Mouse (Mus musculus) cerebellum, adult 2 months (tissue): Measurements from ENCODE around the gene Bud13. TPM values are rescaled to one million over a fixed set of nuclear protein-coding genes. Genes with fewer than 3 reads are reported as not detected.

ENCODE experiments used
- DNase-seq, 2 experiments: peaks; one replicate each; pipeline ENCODE4 v3.0.0; 2021
- H3K27ac ChIP-seq: fragments of 200-500 bp; 2 replicates; pipeline ENCODE4 v1.5.1; 2012; ENCODE audit warnings: low read length, control low read depth, inconsistent platforms; ENCODE audit not compliant: insufficient read depth
- H3K27me3 ChIP-seq: fragments of 200-500 bp; 2 replicates; pipeline ENCODE4 v1.6.1; 2012; ENCODE audit warnings: inconsistent platforms, mild to moderate bottlenecking, low read length, moderate library complexity; ENCODE audit not compliant: control insufficient read depth, insufficient read depth
- H3K4me1 ChIP-seq: fragments of 200-500 bp; 2 replicates; pipeline ENCODE4 v1.6.1; 2011; ENCODE audit warnings: low read length; ENCODE audit not compliant: control insufficient read depth, insufficient read depth
- H3K4me3 ChIP-seq: fragments of 200-500 bp; replicated peaks from 2 replicates; pipeline ENCODE3; 2011; ENCODE audit warnings: mild to moderate bottlenecking, low read depth, low read length, control low read depth; ENCODE audit not compliant: insufficient read depth
- CTCF ChIP-seq: fragments of 200-500 bp; IDR thresholded peaks from 2 replicates; pipeline ENCODE4 v1.5.1; 2011; ENCODE audit warnings: low read depth, mild to moderate bottlenecking, control low read depth, low read length, moderate library complexity, borderline replicate concordance; ENCODE audit not compliant: insufficient read depth
- POLR2A ChIP-seq: fragments of 200-500 bp; IDR thresholded peaks from 2 replicates; pipeline ENCODE4 v1.6.1; 2011; ENCODE audit warnings: low read length, control low read depth, borderline replicate concordance; ENCODE audit not compliant: insufficient read depth
- WGBS: fragments of 180-500 bp; shearing (Covaris S2); methylation state at CpG from one replicate; pipeline ENCODE4 v1.1.7; 2018; 5-methylcytosine and 5-hydroxymethylcytosine counted together
- polyA plus RNA-seq: library from polyadenylated mRNA; depleted of rRNA; stranded (reverse); fragments of >200 nt; gene quantifications from 2 replicates; pipeline ENCODE4 v1.2.3, GENCODE M21; 2012

Gene Bud13
- polyA plus RNA-seq, 1 experiment, result 11.9 TPM

GRCm38 (mm10) chr9:46326694-46327405 lies 44.0 kb downstream of the Bud13 start:
- no peaks in the 10 kb centered on the region for H3K27me3 ChIP-seq
- H3K27ac ChIP-seq, result no peak overlapping the region
- TF ChIP-seq POLR2A (no peak), CTCF (no peak)
- H3K4me3 ChIP-seq, result no peak overlapping the region
- WGBS, result 83% methylated on average over 11 of the region's 11 CpGs
- peaks cover 13% of the 10 kb centered on the region; the same call in 1 of the 2 replicates for H3K4me1 ChIP-seq
- DNase-seq, result no peak

GRCm38 (mm10) chr9:46327706-46328571 lies 45.1 kb downstream of the Bud13 start:
- no peak overlapping the region for H3K4me3 ChIP-seq
- no peak for DNase-seq
- WGBS, result 60% methylated on average over 25 of the region's 25 CpGs
- peaks cover 13% of the 10 kb centered on the region; the same call in 1 of the 2 replicates for H3K4me1 ChIP-seq
- H3K27me3 ChIP-seq, result no peaks in the 10 kb centered on the region
- H3K27ac ChIP-seq, result peak overlapping the region; percentile 84
- TF ChIP-seq POLR2A (no peak), CTCF (peak; percentile 9; the same call in 1 of the 2 replicates)

- Histone ChIP-seq H3K27me3 (no peaks in the 10 kb centered on the region), H3K4me1 (peaks cover 13% of the 10 kb centered on the region; the same call in 1 of the 2 replicates), H3K27ac (peak overlapping the region; percentile 84), H3K4me3 (peak overlapping the region; percentile 21)
- TF ChIP-seq POLR2A, result no peak; the same call in 1 of the 2 replicates
- no peak for TF ChIP-seq CTCF
- 2% methylated on average over 30 of the region's 30 CpGs for WGBS
- DNase-seq, result peak; percentile 91 to 92
Measured at GRCm38 (mm10) chr9:46328572-46329249, 45.9 kb downstream of the Bud13 start.

GRCm38 (mm10) chr9:46329250-46329648 lies 46.4 kb downstream of the Bud13 start:
- WGBS, result 18% methylated on average over 19 of the region's 19 CpGs
- peak overlapping the region; percentile 84 for H3K27ac ChIP-seq
- H3K27me3 ChIP-seq, result no peaks in the 10 kb centered on the region
- H3K4me3 ChIP-seq, result peak overlapping the region; percentile 21
- DNase-seq, result peak in 1 of 2 experiments; percentile 44
- no peak for TF ChIP-seq POLR2A
- TF ChIP-seq CTCF, result no peak
- H3K4me1 ChIP-seq, result peaks cover 13% of the 10 kb centered on the region; the same call in 1 of the 2 replicates

DNA sequence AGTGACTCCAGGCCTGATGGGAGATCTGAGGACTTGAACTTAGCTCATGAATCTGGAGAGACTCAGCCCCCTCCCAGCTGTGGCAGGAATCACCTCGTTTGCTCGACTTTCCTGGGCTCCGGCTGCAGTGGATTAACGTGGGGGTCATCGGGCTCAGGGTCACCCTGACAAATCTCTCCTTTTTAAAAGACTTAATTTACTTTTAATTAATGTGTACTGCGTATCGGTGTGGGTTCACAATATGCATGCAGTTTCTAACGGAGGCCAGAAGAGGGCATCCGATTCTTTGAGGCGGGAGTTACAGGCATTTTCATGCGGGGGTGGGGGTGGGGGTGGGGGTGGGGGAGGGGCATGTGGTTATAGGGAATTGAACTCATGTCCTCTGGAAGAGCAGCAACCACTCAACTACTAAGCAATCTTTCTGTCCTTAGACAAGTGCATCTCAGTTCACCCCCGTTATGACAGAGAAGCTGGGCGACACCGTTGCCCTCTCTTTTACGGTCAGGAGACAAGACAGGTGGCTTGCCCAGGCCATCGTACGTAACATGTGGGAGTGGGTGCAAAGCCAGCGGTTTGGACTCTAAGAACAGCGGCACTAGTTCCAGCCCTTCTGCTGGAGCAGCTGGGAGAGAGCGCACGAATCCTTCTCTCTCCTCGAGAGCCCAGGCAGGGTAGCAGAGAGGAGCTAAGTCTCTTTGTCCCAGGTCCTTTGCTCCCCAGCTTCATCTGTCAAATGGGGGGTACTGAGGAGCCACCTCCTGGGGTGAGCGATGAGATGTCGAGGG lies 47.2 kb downstream of the Bud13 start:
- Histone ChIP-seq H3K27me3 (no peaks in the 10 kb centered on the region), H3K4me3 (no peak overlapping the region), H3K27ac (no peak overlapping the region), H3K4me1 (peaks cover 13% of the 10 kb centered on the region; the same call in 1 of the 2 replicates)
- peak in 1 of 2 experiments; percentile 10 for DNase-seq
- 68% methylated on average over 24 of the region's 24 CpGs for WGBS
- no peak for TF ChIP-seq POLR2A
- no peak for TF ChIP-seq CTCF

- H3K27me3 ChIP-seq, result no peaks in the 10 kb centered on the region
- no peak for TF ChIP-seq CTCF
- TF ChIP-seq POLR2A, result no peak
- WGBS, result 85% methylated on average over 6 of the region's 6 CpGs
- peaks cover 13% of the 10 kb centered on the region; the same call in 1 of the 2 replicates for H3K4me1 ChIP-seq
- peak in 1 of 2 experiments; percentile 25 for DNase-seq
- no peak overlapping the region for H3K27ac ChIP-seq
- no peak overlapping the region for H3K4me3 ChIP-seq
Measured at GRCm38 (mm10) chr9:46330586-46330895, 47.7 kb downstream of the Bud13 start.

- no peak for TF ChIP-seq CTCF
- DNase-seq, result no peak
- Histone ChIP-seq H3K27ac (no peak overlapping the region), H3K4me1 (peaks cover 16% of the 10 kb centered on the region; the same call in 1 of the 2 replicates), H3K27me3 (no peaks in the 10 kb centered on the region), H3K4me3 (no peak overlapping the region)
- WGBS, result 63% methylated on average over 1 of the region's 1 CpGs
Measured at GRCm38 (mm10) chr9:46331301-46331700, 48.5 kb downstream of the Bud13 start.
